Mouse (Mus musculus) thymus, postnatal 0 days (tissue): Measurements from ENCODE around the gene Atp6v1e2. TPM values are rescaled to one million over a fixed set of nuclear protein-coding genes. Genes with fewer than 3 reads are reported as not detected.

Experiments
- polyA plus RNA-seq: library from polyadenylated mRNA; unstranded; fragments of >200 nt; fragmentation: Nextera tagmentation; extraction: Ambion mirVana; gene quantifications from 2 replicates; pipeline ENCODE4 v1.2.1, GENCODE M21; 2015

The Atp6v1e2 gene
- polyA plus RNA-seq, 1 experiment from 2014 or later, result not detected

Other genes starting within 250 kb of the Atp6v1e2 start
- gene Epas1, start 194.2 kb downstream of the Atp6v1e2 start, polyA plus RNA-seq, result 1.6 and 2.4 TPM in 2 replicates
- not detected in 2 replicates for gene Tmem247, start 30.5 kb downstream of the Atp6v1e2 start, polyA plus RNA-seq
- gene Rhoq, start 15.2 kb upstream of the Atp6v1e2 start, polyA plus RNA-seq, result 3.1 and 3.8 TPM in 2 replicates
- 25.8 and 26.9 TPM in 2 replicates for gene Pigf, start 77.5 kb upstream of the Atp6v1e2 start, polyA plus RNA-seq
- 200 TPM in 2 replicates for gene Cript, start 77.7 kb upstream of the Atp6v1e2 start, polyA plus RNA-seq
- gene Socs5, start 159.8 kb upstream of the Atp6v1e2 start, polyA plus RNA-seq, result 3.5 and 3.6 TPM in 2 replicates